Mouse (Mus musculus) ES-Bruce4 (cell line): Measurements from ENCODE around the gene Gpha2. TPM values are rescaled to one million over a fixed set of nuclear protein-coding genes. Genes with fewer than 3 reads are reported as not detected.

Experiments used
- H3K27ac ChIP-seq: 2 replicates; pipeline ENCODE4 v1.5.1; 2012; ENCODE audit warnings: low read length, inconsistent platforms; ENCODE audit not compliant: insufficient read depth
- H3K27me3 ChIP-seq: 2 replicates; pipeline ENCODE4 v1.6.1; 2012; ENCODE audit warnings: mild to moderate bottlenecking, low read length, inconsistent platforms; ENCODE audit not compliant: control insufficient read depth, poor library complexity, insufficient read depth, severe bottlenecking
- H3K36me3 ChIP-seq: 2 replicates; pipeline ENCODE4 v1.6.1; 2012; ENCODE audit warnings: inconsistent platforms, mild to moderate bottlenecking, low read length, moderate library complexity; ENCODE audit not compliant: control insufficient read depth, poor library complexity, insufficient read depth, severe bottlenecking
- H3K4me1 ChIP-seq: one replicate; pipeline ENCODE4 v1.8.1; 2011; ENCODE audit warnings: low read length; ENCODE audit not compliant: control insufficient read depth, insufficient read depth
- H3K4me3 ChIP-seq: 2 replicates; pipeline ENCODE4 v1.5.1; 2011; ENCODE audit warnings: low read depth, mild to moderate bottlenecking, low read length
- H3K9ac ChIP-seq: 2 replicates; pipeline ENCODE4 v1.6.1; 2012; ENCODE audit warnings: low read depth, mild to moderate bottlenecking, inconsistent platforms; ENCODE audit not compliant: poor library complexity, severe bottlenecking
- H3K9me3 ChIP-seq: replicated peaks from 2 replicates; pipeline ENCODE4 v1.6.1; 2012; ENCODE audit warnings: mild to moderate bottlenecking, low read length, inconsistent platforms; ENCODE audit not compliant: control insufficient read depth, poor library complexity, insufficient read depth, severe bottlenecking
- CTCF ChIP-seq: IDR thresholded peaks from one replicate; pipeline ENCODE4 v1.8.1; 2011; ENCODE audit warnings: low read depth, low read length
- EP300 ChIP-seq: IDR thresholded peaks from 2 replicates; pipeline ENCODE4 v1.6.1; 2011; ENCODE audit warnings: low read depth, low read length; ENCODE audit not compliant: insufficient read depth
- POLR2A ChIP-seq: IDR thresholded peaks from one replicate; pipeline ENCODE4 v1.8.1; 2011; ENCODE audit warnings: low read length; ENCODE audit not compliant: insufficient read depth
- polyA plus RNA-seq: library from polyadenylated mRNA; stranded (reverse); fragments of >200 nt; gene quantifications from 2 replicates; pipeline ENCODE4 v1.2.4, GENCODE M21; 2011; ENCODE audit warnings: low read depth; ENCODE audit not compliant: missing spikeins, insufficient read depth, insufficient read length

Gpha2 gene
- polyA plus RNA-seq, 1 experiment: 1.0 TPM

GRCm38 (mm10) chr19:6245806-6246205 lies 19.6 kb downstream of the Gpha2 start:
- no peak overlapping the region for H3K9ac ChIP-seq
- H3K4me3 ChIP-seq: no peak overlapping the region
- no peak for TF ChIP-seq POLR2A
- TF ChIP-seq CTCF: no peak
- TF ChIP-seq EP300: no peak
- no peaks in the 10 kb centered on the region for H3K27me3 ChIP-seq
- no peak overlapping the region for H3K27ac ChIP-seq
- H3K4me1 ChIP-seq: no peaks in the 10 kb centered on the region
- H3K36me3 ChIP-seq: peaks cover 4% of the 10 kb centered on the region; the same call in 1 of the 2 replicates
- H3K9me3 ChIP-seq: no peaks in the 10 kb centered on the region

- Histone ChIP-seq H3K27me3 (no peaks in the 10 kb centered on the region), H3K4me1 (no peaks in the 10 kb centered on the region), H3K9me3 (no peaks in the 10 kb centered on the region), H3K36me3 (peaks cover 6% of the 10 kb centered on the region; the same call in 1 of the 2 replicates), H3K9ac (no peak overlapping the region), H3K4me3 (no peak overlapping the region), H3K27ac (no peak overlapping the region)
- TF ChIP-seq CTCF: no peak
These were observed 21.5 kb downstream of the Gpha2 start for GRCm38 (mm10) chr19:6247526-6248300.

- TF ChIP-seq CTCF (no peak), EP300 (no peak), POLR2A (no peak)
- Histone ChIP-seq H3K36me3 (peaks cover 23% of the 10 kb centered on the region), H3K4me3 (no peak overlapping the region), H3K9me3 (no peaks in the 10 kb centered on the region), H3K4me1 (no peaks in the 10 kb centered on the region), H3K27me3 (no peaks in the 10 kb centered on the region), H3K27ac (no peak overlapping the region), H3K9ac (no peak overlapping the region)
These were observed 26.8 kb downstream of the Gpha2 start for GRCm38 (mm10) chr19:6253021-6253420.

GRCm38 (mm10) chr19:6260428-6260827 lies 34.2 kb downstream of the Gpha2 start:
- Histone ChIP-seq H3K9me3 (no peaks in the 10 kb centered on the region), H3K9ac (no peak overlapping the region), H3K27ac (no peak overlapping the region), H3K27me3 (no peaks in the 10 kb centered on the region), H3K36me3 (peaks cover 14% of the 10 kb centered on the region), H3K4me1 (no peaks in the 10 kb centered on the region), H3K4me3 (no peak overlapping the region)
- TF ChIP-seq POLR2A (no peak), EP300 (no peak), CTCF (peak; percentile 58)

- Histone ChIP-seq H3K9me3 (no peaks in the 10 kb centered on the region), H3K27me3 (no peaks in the 10 kb centered on the region), H3K36me3 (peaks cover 9% of the 10 kb centered on the region), H3K9ac (no peak overlapping the region), H3K4me1 (no peaks in the 10 kb centered on the region), H3K27ac (no peak overlapping the region), H3K4me3 (no peak overlapping the region)
- TF ChIP-seq POLR2A: no peak
- TF ChIP-seq CTCF: peak; percentile 46
These were observed 34.8 kb downstream of the Gpha2 start for GRCm38 (mm10) chr19:6260946-6261345.

GRCm38 (mm10) chr19:6261379-6261778 lies 35.2 kb downstream of the Gpha2 start:
- TF ChIP-seq EP300: no peak
- no peak for TF ChIP-seq CTCF
- TF ChIP-seq POLR2A: no peak
- no peak overlapping the region for H3K4me3 ChIP-seq
- H3K9me3 ChIP-seq: no peaks in the 10 kb centered on the region
- no peaks in the 10 kb centered on the region for H3K27me3 ChIP-seq
- no peak overlapping the region for H3K9ac ChIP-seq
- no peaks in the 10 kb centered on the region for H3K4me1 ChIP-seq
- peaks cover 9% of the 10 kb centered on the region for H3K36me3 ChIP-seq
- H3K27ac ChIP-seq: no peak overlapping the region
